Mouse (Mus musculus): Measurements from ENCODE around the gene Stt3b. TPM values are rescaled to one million over a fixed set of nuclear protein-coding genes. Genes with fewer than 3 reads are reported as not detected.

The Stt3b gene
- 81.7 and 88.4 TPM in 2 replicates for polyA plus RNA-seq (2015; fragmentation: Nextera tagmentation; extraction: Ambion mirVana)

DNA sequence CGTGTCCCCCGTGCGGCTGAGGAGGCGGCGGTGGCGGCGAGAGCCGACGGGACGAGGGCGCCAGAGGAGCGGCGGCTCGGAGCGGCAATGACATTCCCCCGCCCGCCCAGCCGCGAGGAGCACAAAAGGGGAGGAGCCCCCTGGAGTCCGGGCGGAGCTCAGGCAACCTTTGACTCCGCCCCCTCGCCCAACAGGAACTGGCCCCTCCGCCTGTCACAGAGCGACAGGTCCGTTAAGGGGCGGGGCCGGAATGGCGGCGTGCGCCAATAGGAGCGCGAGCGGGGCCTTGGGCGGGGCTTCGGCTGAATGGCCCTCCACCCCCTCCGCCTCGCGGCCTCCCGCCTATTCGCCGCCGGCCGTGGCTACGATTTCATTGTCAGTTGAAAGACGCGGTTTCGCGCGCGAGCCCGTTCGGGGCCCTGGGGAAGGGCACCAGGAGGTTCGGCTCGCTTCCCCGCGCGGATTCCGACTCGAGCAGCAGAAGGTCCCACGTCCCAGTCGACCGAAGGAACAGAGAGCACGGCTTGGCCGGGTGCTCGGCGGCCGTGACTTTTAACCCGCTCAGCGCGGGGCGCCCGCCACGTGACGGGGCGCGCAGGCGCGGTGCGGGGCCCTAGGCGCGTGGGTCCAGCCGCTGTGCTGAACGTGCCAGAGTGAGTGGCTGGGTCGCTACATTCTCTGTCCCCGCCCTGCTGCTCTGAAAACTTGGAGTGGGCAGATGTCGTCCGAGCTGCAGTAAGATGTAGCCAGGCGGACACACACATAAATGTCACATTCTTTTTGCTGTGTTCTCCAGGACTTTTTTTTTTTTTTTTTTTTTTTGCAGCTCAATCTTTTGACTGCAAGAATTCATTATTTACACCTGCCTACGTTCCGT, at the start of gene Stt3b:
Gene Stt3b, minus strand, starts transcription at position 76 of the 877 bp plus-strand sequence.
- ATAC-seq (ENCODE audit: low FRiP score), result peak; percentile 95
- no peaks in the 10 kb centered on the region for H3K36me3 ChIP-seq

DNA sequence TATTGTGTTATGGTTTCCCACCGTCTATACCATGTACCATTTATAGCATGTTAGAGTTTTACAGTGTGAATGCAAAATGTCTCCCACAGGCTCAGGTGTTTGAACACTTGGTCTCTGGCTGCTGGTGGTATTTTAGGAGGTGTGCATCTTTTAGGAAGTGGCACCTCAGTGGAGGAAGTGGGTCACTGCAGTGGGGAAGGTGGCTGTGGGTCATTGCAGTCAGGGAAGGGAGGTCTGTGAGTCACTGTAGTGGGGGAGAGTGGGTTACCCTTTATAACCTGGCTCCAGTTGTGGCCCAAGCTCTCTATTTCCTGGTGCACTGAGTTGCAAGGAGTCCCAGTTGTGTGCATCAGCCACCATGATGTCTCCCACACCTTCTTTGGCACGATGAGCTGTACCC, 48.2 kb upstream of the Stt3b start:
- 0 out of 2 replicates have a peak, but pooled peaks cover 3% of the 10 kb centered on the region for H3K4me1 ChIP-seq (replicated peaks)
- no peaks in the 10 kb centered on the region for H3K9me3 ChIP-seq
- no peaks in the 10 kb centered on the region for H3K27me3 ChIP-seq
- H3K36me3 ChIP-seq, result no peaks in the 10 kb centered on the region
- H3K27ac ChIP-seq, result no peak overlapping the region
- H3K9ac ChIP-seq, result no peak overlapping the region
- 99% methylated on average over 2 of the region's 2 CpGs for WGBS
- ATAC-seq (ENCODE audit: low FRiP score), result no peak
- H3K4me2 ChIP-seq, result no peak overlapping the region
- no peak overlapping the region for H3K4me3 ChIP-seq

More for the DNA sequence above, at the start of gene Stt3b:
- Histone ChIP-seq H3K27ac (peak within 1 kb of the TSS; percentile 99), H3K27me3 (no peaks in the 10 kb centered on the region), H3K9ac (peak within 1 kb of the TSS; percentile 98), H3K4me3 (peak within 1 kb of the TSS; percentile 99), H3K4me2 (peak within 1 kb of the TSS; percentile 72), H3K9me3 (no peaks in the 10 kb centered on the region), H3K4me1 (replicated peaks) (peaks cover 28% of the 10 kb centered on the region)
- WGBS, result under 1% methylated on average over 85 of the region's 91 CpGs

DNA sequence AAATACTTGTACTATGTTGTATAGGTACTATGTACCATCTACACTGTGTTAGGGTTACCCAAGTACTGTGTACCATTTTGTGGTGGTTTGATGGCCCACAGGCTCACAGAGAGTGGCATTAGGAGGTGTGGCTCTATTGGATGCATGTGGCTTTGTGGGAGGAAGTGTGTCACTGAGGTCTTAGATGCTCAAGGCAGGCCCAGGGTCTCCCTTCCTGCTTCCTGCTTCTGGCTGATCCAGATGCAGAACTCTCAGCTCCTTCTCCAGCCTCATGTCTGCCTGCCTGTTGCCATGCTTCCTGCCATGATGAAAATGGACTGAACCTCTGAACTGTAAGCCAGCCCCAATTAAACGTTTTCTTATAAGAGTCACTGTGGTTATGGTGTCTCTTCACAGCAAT, 47.8 kb upstream of the Stt3b start:
- no peaks in the 10 kb centered on the region for H3K9me3 ChIP-seq
- H3K27me3 ChIP-seq, result no peaks in the 10 kb centered on the region
- ATAC-seq (ENCODE audit: low FRiP score), result no peak
- H3K36me3 ChIP-seq, result no peaks in the 10 kb centered on the region
- 97% methylated on average over 1 of the region's 1 CpGs for WGBS
- 0 out of 2 replicates have a peak, but pooled peaks cover 3% of the 10 kb centered on the region for H3K4me1 ChIP-seq (replicated peaks)
- H3K27ac ChIP-seq, result no peak overlapping the region
- no peak overlapping the region for H3K4me3 ChIP-seq
- H3K4me2 ChIP-seq, result no peak overlapping the region
- no peak overlapping the region for H3K9ac ChIP-seq

DNA sequence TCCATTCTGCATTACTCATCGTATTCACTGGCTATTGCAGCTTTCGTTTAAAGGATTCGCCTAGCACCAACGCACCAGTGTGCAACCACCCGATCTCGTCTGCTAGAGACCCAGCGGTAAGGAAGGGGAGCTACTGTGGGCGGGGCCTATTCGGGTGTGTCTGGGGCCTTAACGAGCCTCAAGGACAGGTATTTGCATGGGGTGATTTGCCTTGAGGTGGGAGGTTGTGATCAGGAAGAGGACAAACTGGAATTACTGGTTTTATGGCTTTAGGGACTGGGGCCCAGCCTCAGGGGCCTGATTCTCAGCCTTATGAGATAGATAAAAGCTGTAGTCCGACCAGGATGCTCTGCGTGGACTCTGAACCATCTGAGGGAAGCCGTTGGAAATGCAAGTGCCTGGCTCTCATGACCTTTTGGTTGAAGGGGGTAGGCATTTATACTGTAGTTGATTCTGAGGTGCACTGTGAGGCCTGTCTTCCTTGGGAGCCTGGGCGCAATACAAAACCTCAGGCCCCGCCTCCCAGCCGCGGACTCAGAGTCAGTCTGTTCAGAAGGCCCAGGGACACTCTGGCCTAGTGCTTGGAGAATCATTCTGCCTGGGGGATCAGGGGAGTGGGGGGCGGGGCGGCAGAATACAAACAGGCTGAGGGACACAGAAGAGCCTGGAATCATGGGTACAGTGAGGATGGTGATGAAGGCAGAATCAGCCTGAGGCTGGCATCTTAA, 46.7 kb upstream of the Stt3b start:
- no peaks in the 10 kb centered on the region for H3K27me3 ChIP-seq
- no peak overlapping the region for H3K9ac ChIP-seq
- no peaks in the 10 kb centered on the region for H3K36me3 ChIP-seq
- 47% methylated on average over 19 of the region's 19 CpGs for WGBS
- no peak overlapping the region for H3K4me3 ChIP-seq
- no peak overlapping the region for H3K27ac ChIP-seq
- H3K4me2 ChIP-seq, result no peak overlapping the region
- 0 out of 2 replicates have a peak, but pooled peaks cover 3% of the 10 kb centered on the region for H3K4me1 ChIP-seq (replicated peaks)
- no peak for ATAC-seq (ENCODE audit: low FRiP score)
- no peaks in the 10 kb centered on the region for H3K9me3 ChIP-seq

DNA sequence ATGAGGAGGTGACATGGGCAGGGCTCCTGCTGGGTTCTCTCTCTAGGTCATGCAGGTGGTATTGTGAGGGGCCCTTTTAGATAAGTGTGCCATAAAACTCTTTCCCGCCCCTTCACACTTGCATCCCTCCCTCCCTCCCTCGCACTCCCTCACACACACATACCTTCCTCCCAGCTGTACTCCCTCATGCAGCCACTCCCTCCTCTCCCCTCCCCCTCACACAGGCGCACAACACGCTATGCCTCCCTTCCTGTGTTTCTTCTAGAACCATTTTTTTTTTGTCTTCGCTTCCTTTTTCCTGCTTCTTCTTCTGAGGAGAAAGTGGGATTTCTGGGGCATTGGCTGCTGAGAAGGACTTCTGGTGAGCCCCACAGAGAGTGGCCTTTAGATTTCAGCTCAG, 45.8 kb upstream of the Stt3b start:
- H3K9ac ChIP-seq, result no peak overlapping the region
- no peak overlapping the region for H3K4me2 ChIP-seq
- H3K27ac ChIP-seq, result no peak overlapping the region
- 0 out of 2 replicates have a peak, but pooled peaks cover 3% of the 10 kb centered on the region for H3K4me1 ChIP-seq (replicated peaks)
- H3K4me3 ChIP-seq, result no peak overlapping the region
- H3K27me3 ChIP-seq, result no peaks in the 10 kb centered on the region
- WGBS, result 58% methylated on average over 5 of the region's 5 CpGs
- no peaks in the 10 kb centered on the region for H3K9me3 ChIP-seq
- no peaks in the 10 kb centered on the region for H3K36me3 ChIP-seq
- ATAC-seq (ENCODE audit: low FRiP score), result no peak

DNA sequence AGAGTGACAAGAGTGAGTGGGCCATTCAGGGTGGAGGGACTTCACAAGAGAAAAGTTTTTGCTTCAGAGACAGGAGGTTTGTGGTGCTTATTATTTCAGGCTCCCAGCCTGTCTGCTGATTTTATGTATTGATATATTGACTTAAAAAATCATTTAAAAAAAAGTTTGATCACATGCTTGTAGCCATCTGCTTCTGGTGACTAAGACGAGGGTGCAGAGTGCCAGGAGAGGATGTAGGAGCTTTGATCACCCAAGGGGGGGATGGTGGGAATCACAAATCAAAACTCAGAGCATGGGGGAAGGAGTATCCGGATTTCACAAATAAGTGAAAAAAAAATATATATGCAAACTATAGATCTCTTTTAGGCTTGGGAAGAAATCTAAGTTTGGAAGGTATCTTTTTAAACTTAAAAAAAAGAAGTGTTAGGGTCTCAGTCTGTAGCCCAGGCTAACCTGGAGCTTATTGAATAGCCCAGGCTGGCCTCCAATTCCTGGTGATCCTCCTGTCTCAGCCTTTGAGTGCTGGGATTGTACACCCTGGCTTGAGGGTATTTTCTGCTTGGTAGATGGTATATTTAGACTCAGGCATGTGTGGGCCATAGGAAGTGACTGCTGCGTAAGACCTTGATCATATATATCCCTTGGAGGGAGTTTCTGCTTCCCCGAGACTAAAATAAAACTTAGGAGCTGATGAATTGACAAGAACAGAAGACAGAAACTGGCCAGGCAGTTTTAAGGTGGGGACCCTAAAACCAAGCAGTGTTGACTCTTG, 39.7 kb upstream of the Stt3b start:
- Histone ChIP-seq H3K9ac (no peak overlapping the region), H3K36me3 (no peaks in the 10 kb centered on the region), H3K27ac (no peak overlapping the region), H3K27me3 (no peaks in the 10 kb centered on the region), H3K4me2 (no peak overlapping the region), H3K9me3 (no peaks in the 10 kb centered on the region), H3K4me1 (replicated peaks) (no peaks in the 10 kb centered on the region), H3K4me3 (no peak overlapping the region)
- ATAC-seq (ENCODE audit: low FRiP score), result no peak
- WGBS, result 91% methylated on average over 4 of the region's 4 CpGs

DNA sequence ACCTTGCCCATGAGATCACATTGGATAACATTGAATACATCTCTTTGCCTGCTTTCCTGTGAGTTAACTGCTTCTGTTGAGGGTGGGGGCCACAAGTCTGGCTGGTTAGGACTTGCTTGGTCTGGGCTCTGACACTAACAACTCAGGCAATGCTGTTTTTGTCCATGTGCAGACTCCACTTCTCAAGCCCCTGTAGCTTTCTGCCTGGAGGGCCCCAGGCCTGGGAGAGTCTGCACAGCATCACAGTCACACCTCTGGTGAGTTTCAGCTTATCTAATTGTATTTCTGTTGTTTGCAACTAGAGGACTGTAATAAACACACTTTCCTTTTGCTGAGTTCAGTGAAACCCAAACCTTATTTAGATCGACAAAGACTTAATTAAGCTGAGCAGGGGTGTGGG, 38.9 kb upstream of the Stt3b start:
- H3K9ac ChIP-seq, result no peak overlapping the region
- H3K9me3 ChIP-seq, result no peaks in the 10 kb centered on the region
- no peaks in the 10 kb centered on the region for H3K36me3 ChIP-seq
- H3K27me3 ChIP-seq, result no peaks in the 10 kb centered on the region
- ATAC-seq (ENCODE audit: low FRiP score), result no peak
- no peak overlapping the region for H3K4me3 ChIP-seq
- no peak overlapping the region for H3K4me2 ChIP-seq
- H3K27ac ChIP-seq, result no peak overlapping the region
- H3K4me1 ChIP-seq (replicated peaks), result no peaks in the 10 kb centered on the region
- WGBS, result 70% methylated on average over 1 of the region's 1 CpGs

DNA sequence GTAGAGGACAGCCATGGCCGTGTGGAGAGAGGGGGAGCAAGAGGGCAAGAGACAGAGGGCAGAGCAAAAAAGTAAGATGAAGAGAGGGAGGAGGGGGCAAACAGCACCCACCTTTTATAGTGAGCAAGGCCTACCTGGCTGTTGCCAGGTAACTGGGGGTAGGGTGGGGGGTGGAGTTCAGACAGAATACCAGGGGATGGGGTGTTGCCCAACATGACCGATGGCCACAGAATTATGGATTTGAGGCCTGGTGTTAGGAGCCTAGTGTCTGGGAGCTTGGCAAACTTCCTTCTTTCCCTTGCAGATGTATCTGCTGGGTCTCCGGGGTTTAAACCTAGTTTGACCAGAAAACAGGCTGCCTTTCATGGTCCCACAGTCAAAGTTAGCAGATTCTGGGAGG, 34.7 kb upstream of the Stt3b start:
- 91% methylated on average over 3 of the region's 3 CpGs for WGBS
- peaks cover 13% of the 10 kb centered on the region for H3K4me1 ChIP-seq (replicated peaks)
- H3K9ac ChIP-seq, result no peak overlapping the region
- no peak overlapping the region for H3K4me2 ChIP-seq
- H3K9me3 ChIP-seq, result no peaks in the 10 kb centered on the region
- ATAC-seq (ENCODE audit: low FRiP score), result no peak
- H3K4me3 ChIP-seq, result no peak overlapping the region
- no peaks in the 10 kb centered on the region for H3K27me3 ChIP-seq
- no peaks in the 10 kb centered on the region for H3K36me3 ChIP-seq
- H3K27ac ChIP-seq, result no peak overlapping the region

DNA sequence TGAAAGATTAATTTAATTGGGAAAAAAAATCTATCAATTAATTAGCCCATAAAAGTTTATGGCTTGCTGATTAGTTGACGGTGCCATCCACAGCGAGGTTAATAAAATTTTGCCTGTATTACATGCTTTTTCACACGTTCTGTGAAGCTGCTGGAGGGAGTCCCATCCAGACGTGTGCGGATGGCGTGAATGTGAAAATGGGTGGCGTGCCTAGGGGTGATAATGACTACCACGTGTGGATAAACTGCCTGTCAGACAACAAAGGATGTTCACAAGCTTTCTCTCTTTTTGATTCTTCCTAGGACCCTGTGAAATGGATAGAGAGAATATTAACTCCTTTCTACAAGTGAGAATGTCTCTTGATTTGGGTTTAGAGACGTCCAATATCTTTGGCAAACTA, 31.4 kb upstream of the Stt3b start:
- no peak overlapping the region for H3K27ac ChIP-seq
- WGBS, result 74% methylated on average over 9 of the region's 9 CpGs
- no peak for ATAC-seq (ENCODE audit: low FRiP score)
- no peak overlapping the region for H3K9ac ChIP-seq
- H3K27me3 ChIP-seq, result no peaks in the 10 kb centered on the region
- H3K4me1 ChIP-seq (replicated peaks), result peaks cover 18% of the 10 kb centered on the region
- no peak overlapping the region for H3K4me2 ChIP-seq
- H3K9me3 ChIP-seq, result no peaks in the 10 kb centered on the region
- no peaks in the 10 kb centered on the region for H3K36me3 ChIP-seq
- H3K4me3 ChIP-seq, result no peak overlapping the region

DNA sequence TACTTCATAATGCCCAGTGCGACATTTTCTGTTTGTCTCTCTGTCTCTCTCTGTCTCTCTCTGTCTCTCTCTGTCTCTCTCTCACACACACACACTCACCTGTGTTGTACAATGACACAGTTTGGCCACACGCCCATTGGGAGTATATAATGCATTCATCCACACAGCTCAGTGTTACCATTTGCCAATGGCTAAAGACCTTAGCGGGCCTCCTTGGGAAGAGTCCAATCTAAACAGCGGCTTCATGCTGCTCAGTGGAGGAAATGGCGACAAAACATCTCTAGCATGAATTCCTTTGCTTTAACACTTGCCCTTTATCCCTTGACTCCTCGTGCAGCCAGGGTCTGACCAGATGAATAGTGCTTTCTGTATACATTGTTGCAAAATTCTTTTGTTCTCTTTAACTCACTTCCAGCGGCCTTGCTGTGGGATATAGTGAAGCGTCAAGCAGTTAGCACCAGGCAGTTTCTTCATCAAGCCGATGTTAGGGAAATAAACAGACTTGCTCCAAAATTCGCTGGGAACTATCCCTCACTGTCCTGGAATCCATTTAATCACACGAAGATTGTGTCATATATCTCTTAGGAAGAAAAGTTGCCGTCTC, 30.1 kb upstream of the Stt3b start:
- ATAC-seq (ENCODE audit: low FRiP score), result no peak
- 40% methylated on average over 12 of the region's 12 CpGs for WGBS
- Histone ChIP-seq H3K9me3 (no peaks in the 10 kb centered on the region), H3K4me2 (no peak overlapping the region), H3K4me3 (no peak overlapping the region), H3K27me3 (no peaks in the 10 kb centered on the region), H3K36me3 (no peaks in the 10 kb centered on the region), H3K9ac (no peak overlapping the region), H3K4me1 (replicated peaks) (peaks cover 18% of the 10 kb centered on the region), H3K27ac (peak overlapping the region; percentile 58)

DNA sequence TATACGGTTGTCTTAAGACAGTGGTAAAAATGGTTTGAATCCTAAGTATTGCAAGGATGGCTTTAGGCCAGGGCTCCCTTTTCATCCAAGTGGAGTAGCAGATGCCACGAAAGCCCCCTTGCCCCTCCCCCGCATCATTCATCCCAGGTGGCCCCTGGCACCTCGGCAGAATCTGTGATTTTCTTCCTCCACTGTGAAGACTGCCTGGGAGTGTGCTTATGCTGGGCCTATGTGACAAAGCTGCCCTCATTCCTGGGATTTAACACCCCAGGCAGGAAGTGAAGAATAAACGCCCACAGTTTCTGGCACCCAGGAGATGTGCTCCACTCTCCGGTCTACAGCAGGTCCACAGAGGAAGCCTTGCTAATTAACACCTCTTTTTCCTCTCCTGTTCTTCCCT, 28.6 kb upstream of the Stt3b start:
- Histone ChIP-seq H3K4me1 (replicated peaks) (peaks cover 18% of the 10 kb centered on the region), H3K9me3 (no peaks in the 10 kb centered on the region), H3K36me3 (no peaks in the 10 kb centered on the region), H3K4me3 (no peak overlapping the region), H3K4me2 (no peak overlapping the region), H3K27me3 (no peaks in the 10 kb centered on the region), H3K9ac (no peak overlapping the region), H3K27ac (no peak overlapping the region)
- no peak for ATAC-seq (ENCODE audit: low FRiP score)
- 48% methylated on average over 6 of the region's 6 CpGs for WGBS

DNA sequence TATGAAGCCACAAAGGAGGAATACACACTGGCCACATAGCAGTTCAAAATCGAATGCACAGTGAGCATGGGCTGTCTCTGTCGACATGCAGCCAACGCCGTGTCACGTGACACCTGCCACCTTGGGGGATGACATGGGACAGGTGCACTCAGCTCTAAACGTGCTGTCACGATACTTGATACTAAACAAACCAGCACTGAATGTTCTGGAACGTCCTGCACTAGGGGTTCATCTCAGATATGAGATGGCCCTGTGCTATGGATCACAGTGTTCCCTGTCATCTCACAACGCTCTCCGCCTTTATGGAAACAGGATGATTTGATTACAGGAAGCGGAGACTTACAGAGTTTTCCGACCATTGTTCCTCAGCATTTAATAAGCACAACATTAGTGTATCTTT, 22.8 kb upstream of the Stt3b start:
- Histone ChIP-seq H3K27ac (no peak overlapping the region), H3K27me3 (no peaks in the 10 kb centered on the region), H3K9ac (no peak overlapping the region), H3K4me2 (no peak overlapping the region), H3K9me3 (0 out of 2 replicates have a peak, but pooled peaks cover 6% of the 10 kb centered on the region), H3K4me3 (no peak overlapping the region), H3K36me3 (no peaks in the 10 kb centered on the region), H3K4me1 (replicated peaks) (no peaks in the 10 kb centered on the region)
- WGBS, result 86% methylated on average over 12 of the region's 12 CpGs
- no peak for ATAC-seq (ENCODE audit: low FRiP score)
